Mouse (Mus musculus) CH12F3 (cell line): ENCODE measurements around the gene Gcnt3.
"Not testable (repeated sequence)": the region's sequence is repeated elsewhere in the genome, so short reads cannot be mapped to it uniquely, and the experiment has no call there.

ENCODE experiments used
- in situ Hi-C: fragments of 300-500 bp; cut with MboI; formaldehyde crosslinking; loops from 2 replicates; pipeline ENCODE4 v1.14.3; 2020; ENCODE audit warnings: low sequenced_read_pairs

Gene Gcnt3

GRCm38 (mm10) chr9:70046255-70046654 is 8.4 kb upstream of the Gcnt3 start:
- in situ Hi-C loops, result no loop called here

- in situ Hi-C loops, result no loop called here
Measured at GRCm38 (mm10) chr9:70044865-70045264, 7.0 kb upstream of the Gcnt3 start.

GRCm38 (mm10) chr9:70042935-70043334 is 5.0 kb upstream of the Gcnt3 start:
- in situ Hi-C loops, result no loop called here

- in situ Hi-C loops, result no loop called here
Measured at GRCm38 (mm10) chr9:70042137-70042536, 4.2 kb upstream of the Gcnt3 start.

GRCm38 (mm10) chr9:70040570-70040969 is 2.7 kb upstream of the Gcnt3 start:
- in situ Hi-C loops, result no loop called here

- in situ Hi-C loops, result no loop called here
Measured at GRCm38 (mm10) chr9:70039597-70040385, 1.9 kb upstream of the Gcnt3 start.

- in situ Hi-C loops, result no loop called here
Measured at GRCm38 (mm10) chr9:70036646-70037045, 1.2 kb downstream of the Gcnt3 start.

GRCm38 (mm10) chr9:70034702-70035101 is 3.2 kb downstream of the Gcnt3 start:
- in situ Hi-C loops, result no loop called here

- in situ Hi-C loops, result no loop called here
Measured at GRCm38 (mm10) chr9:70033056-70033455, 4.8 kb downstream of the Gcnt3 start.

- in situ Hi-C loops, result no loop called here
Measured at GRCm38 (mm10) chr9:70032167-70032566, 5.7 kb downstream of the Gcnt3 start.

GRCm38 (mm10) chr9:70025365-70026012 is 12.4 kb downstream of the Gcnt3 start:
- in situ Hi-C loops, result no loop called here

- in situ Hi-C loops, result no loop called here
Measured at GRCm38 (mm10) chr9:70024648-70025047, 13.2 kb downstream of the Gcnt3 start.

GRCm38 (mm10) chr9:70023615-70024014 is 14.3 kb downstream of the Gcnt3 start:
- in situ Hi-C loops, result not testable (repeated sequence)

GRCm38 (mm10) chr9:70022083-70022482 is 15.8 kb downstream of the Gcnt3 start:
- in situ Hi-C loops, result no loop called here

- in situ Hi-C loops, result no loop called here
Measured at GRCm38 (mm10) chr9:70021610-70022009, 16.3 kb downstream of the Gcnt3 start.

- in situ Hi-C loops, result no loop called here
Measured at GRCm38 (mm10) chr9:70018879-70019278, 19.0 kb downstream of the Gcnt3 start.

GRCm38 (mm10) chr9:70015632-70016031 is 22.3 kb downstream of the Gcnt3 start:
- in situ Hi-C loops, result no loop called here

GRCm38 (mm10) chr9:70012408-70012901 is 25.4 kb downstream of the Gcnt3 start, which contains the start of gene Gtf2a2:
Gtf2a2 (plus strand) TSS chr9:70012550.
- in situ Hi-C loops, result no loop called here

GRCm38 (mm10) chr9:70011537-70012407 is 26.1 kb downstream of the Gcnt3 start:
- in situ Hi-C loops, result no loop called here

GRCm38 (mm10) chr9:70010781-70011473 is 27.0 kb downstream of the Gcnt3 start:
- in situ Hi-C loops, result no loop called here
